ENCODE assay signal across 30 mouse cellular contexts in genomic region chr4:56957518-56957917, GRCm38 (mm10). TPM values are rescaled to one million over a fixed set of nuclear protein-coding genes. Genes with fewer than 3 reads are reported as not detected.
A peak's percentile ranks its signal among the peaks of the same experiment; 100 is the strongest.
DNase-seq lines count a peak whose midpoint lies in the region; ATAC-seq and TF ChIP-seq lines count a peak whose summit lies in the region.
"Had no signal": no experiment of that assay in that cellular context is flagged by ENCODE, and none has a peak within 500 bp of the region (broad histone marks: within the 10 kb centered on the region; RNA-seq: fewer than 3 reads in every experiment).

No protein-coding gene starts in this region.

- intact Hi-C loops in heart, postnatal 36 days (cut with DNase I) = no loop called here

- no peaks in the 10 kb centered on the region for H3K9me3 ChIP-seq in lung, postnatal 0 days (ENCODE audit: low read length)
- H3K9me3 ChIP-seq in intestine, embryonic 14.5 days (ENCODE audit: control insufficient read depth, low read length) = no peaks in the 10 kb centered on the region
- no peaks in the 10 kb centered on the region for H3K9me3 ChIP-seq in stomach, embryonic 16.5 days (replicated peaks; ENCODE audit: control insufficient read depth, low read length)
- H3K9me3 ChIP-seq: embryonic facial prominence, embryonic 12.5 days; forebrain, embryonic 10.5 days; forebrain, embryonic 15.5 days; limb, embryonic 12.5 days; liver, embryonic 15.5 days; neural tube, embryonic 15.5 days had no signal

- TF ChIP-seq CTCF in lung, postnatal 0 days (IDR thresholded peaks at IDR 0.05) = no peak
- no peak for TF ChIP-seq CTCF in kidney, adult 2 months (conservative IDR thresholded peaks at IDR 0.05; ENCODE audit: insufficient read depth, insufficient read length, low read depth, low read length)

- TF ChIP-seq POLR2A in kidney, adult 2 months (IDR thresholded peaks at IDR 0.05; ENCODE audit: low read depth, low read length) = no peak

- no peaks in the 10 kb centered on the region for H3K4me1 ChIP-seq in lung, postnatal 0 days (ENCODE audit: insufficient read depth, low read depth, low read length)
- no peaks in the 10 kb centered on the region for H3K4me1 ChIP-seq in intestine, embryonic 14.5 days (replicated peaks; ENCODE audit: control insufficient read depth, insufficient read depth, low read length)
- no peaks in the 10 kb centered on the region for H3K4me1 ChIP-seq in stomach, embryonic 16.5 days (ENCODE audit: control insufficient read depth, insufficient read depth, low read length)
- H3K4me1 ChIP-seq in kidney, adult 2 months (ENCODE audit: control insufficient read depth, insufficient read depth, low read length) = no peaks in the 10 kb centered on the region
- H3K4me1 ChIP-seq: embryonic facial prominence, embryonic 12.5 days; forebrain, embryonic 15.5 days; liver, embryonic 15.5 days; neural tube, embryonic 15.5 days had no signal

- H3K27ac ChIP-seq in lung, postnatal 0 days (ENCODE audit: low read length) = no peak overlapping the region
- no peak overlapping the region for H3K27ac ChIP-seq in intestine, embryonic 14.5 days (ENCODE audit: low read depth)
- no peak overlapping the region for H3K27ac ChIP-seq in stomach, embryonic 16.5 days (ENCODE audit: low read length)
- no peak overlapping the region for H3K27ac ChIP-seq in kidney, adult 2 months (ENCODE audit: insufficient read depth, low read depth, low read length)
- H3K27ac ChIP-seq: embryonic facial prominence, embryonic 12.5 days; forebrain, embryonic 10.5 days; forebrain, embryonic 15.5 days; gastrocnemius, adult 2 months; hindbrain, embryonic 14.5 days; limb, embryonic 12.5 days; liver, embryonic 15.5 days; neural tube, embryonic 15.5 days had no signal

- ATAC-seq in lung, postnatal 0 days = peak; percentile 57
- no peak for ATAC-seq in intestine, embryonic 14.5 days (replicated peaks; ENCODE audit: low FRiP score, low TSS enrichment, low read depth)
- peak; percentile 73; the same call in 1 of the 2 replicates for ATAC-seq in stomach, embryonic 16.5 days (ENCODE audit: insufficient read depth, low FRiP score)
- ATAC-seq: forebrain, embryonic 15.5 days had no signal

- no peak for TF ChIP-seq EP300 in lung, postnatal 0 days (IDR thresholded peaks at IDR 0.05)

- no peak overlapping the region for H3K9ac ChIP-seq in lung, postnatal 0 days (replicated peaks; ENCODE audit: low read depth)
- no peak overlapping the region for H3K9ac ChIP-seq in intestine, embryonic 14.5 days (ENCODE audit: low read length)
- no peak overlapping the region for H3K9ac ChIP-seq in stomach, embryonic 16.5 days (ENCODE audit: low read length)
- H3K9ac ChIP-seq: embryonic facial prominence, embryonic 12.5 days; forebrain, embryonic 15.5 days; hindbrain, embryonic 14.5 days; limb, embryonic 12.5 days; liver, embryonic 15.5 days; lung, embryonic 14.5 days; neural tube, embryonic 15.5 days had no signal

- peak; percentile 92 for DNase-seq in heart, adult 11 months
- DNase-seq in heart, postnatal 36 days = no peak
- DNase-seq in lung, postnatal 0 days (ENCODE audit: low spot score) = peak; percentile 57
- DNase-seq in lung, postnatal 10 days = no peak
- DNase-seq in intestine, embryonic 14.5 days (ENCODE audit: low spot score) = peak; percentile 41
- no peak for DNase-seq in layer of hippocampus, adult 9-11 months
- no peak for DNase-seq in kidney, adult 2 months
- DNase-seq: adrenal gland, adult 8-10 months; cerebellum, adult 8-10 months; cerebellum, postnatal 36 days; embryo, embryonic 11 days; gastrocnemius, adult 2 months; heart, postnatal 4 days; kidney, adult 9 months; kidney, postnatal 10 days; lung, embryonic 14.5 days; lung, postnatal 36 days; midbrain, embryonic 14.5 days; retina, postnatal 1 day; right cerebral cortex, postnatal 14 days; thymus, postnatal 14 days had no signal

- no peak overlapping the region for H3K4me3 ChIP-seq in lung, postnatal 0 days (ENCODE audit: low read depth, low read length)
- H3K4me3 ChIP-seq in intestine, embryonic 14.5 days (ENCODE audit: low read depth, low read length) = no peak overlapping the region
- no peak overlapping the region for H3K4me3 ChIP-seq in stomach, embryonic 16.5 days (replicated peaks; ENCODE audit: low read length)
- H3K4me3 ChIP-seq in kidney, adult 2 months (ENCODE audit: insufficient read depth, low read depth, low read length) = no peak overlapping the region
- H3K4me3 ChIP-seq: embryonic facial prominence, embryonic 12.5 days; forebrain, embryonic 10.5 days; forebrain, embryonic 15.5 days; gastrocnemius, adult 2 months; limb, embryonic 12.5 days; liver, embryonic 15.5 days; neural tube, embryonic 15.5 days had no signal

- H3K36me3 ChIP-seq in lung, postnatal 0 days (ENCODE audit: insufficient read depth, low read length) = no peaks in the 10 kb centered on the region
- no peaks in the 10 kb centered on the region for H3K36me3 ChIP-seq in intestine, embryonic 14.5 days (ENCODE audit: control insufficient read depth, insufficient read depth, low read length)
- H3K36me3 ChIP-seq in stomach, embryonic 16.5 days (ENCODE audit: control insufficient read depth, insufficient read depth, low read length) = no peaks in the 10 kb centered on the region
- H3K36me3 ChIP-seq in kidney, adult 2 months (ENCODE audit: control insufficient read depth, insufficient read depth, low read length) = no peaks in the 10 kb centered on the region
- H3K36me3 ChIP-seq: embryonic facial prominence, embryonic 12.5 days; forebrain, embryonic 10.5 days; limb, embryonic 12.5 days; liver, embryonic 15.5 days had no signal

- no peaks in the 10 kb centered on the region for H3K27me3 ChIP-seq in lung, postnatal 0 days (replicated peaks; ENCODE audit: insufficient read depth, low read length)
- H3K27me3 ChIP-seq in intestine, embryonic 14.5 days (replicated peaks; ENCODE audit: control insufficient read depth, insufficient read depth, low read length) = no peaks in the 10 kb centered on the region
- no peaks in the 10 kb centered on the region for H3K27me3 ChIP-seq in stomach, embryonic 16.5 days (ENCODE audit: control insufficient read depth, insufficient read depth, low read length)
- H3K27me3 ChIP-seq in kidney, adult 2 months (replicated peaks; ENCODE audit: control insufficient read depth, insufficient read depth, low read length) = no peaks in the 10 kb centered on the region
- H3K27me3 ChIP-seq: embryonic facial prominence, embryonic 12.5 days; forebrain, embryonic 15.5 days; limb, embryonic 12.5 days; liver, embryonic 15.5 days; neural tube, embryonic 15.5 days had no signal

- H3K4me2 ChIP-seq in lung, postnatal 0 days (replicated peaks; ENCODE audit: low read depth, low read length) = no peak overlapping the region
- H3K4me2 ChIP-seq in intestine, embryonic 14.5 days (ENCODE audit: low read length) = no peak overlapping the region
- no peak overlapping the region for H3K4me2 ChIP-seq in stomach, embryonic 16.5 days (ENCODE audit: low read depth, low read length)
- H3K4me2 ChIP-seq: embryonic facial prominence, embryonic 12.5 days; forebrain, embryonic 15.5 days; hindbrain, embryonic 14.5 days; limb, embryonic 12.5 days; liver, embryonic 15.5 days; lung, embryonic 14.5 days; neural tube, embryonic 15.5 days had no signal

- 35% methylated on average over 9 of the region's 9 CpGs for WGBS in lung, postnatal 0 days
- 44% methylated on average over 9 of the region's 9 CpGs for WGBS in intestine, embryonic 14.5 days
- 38% methylated on average over 9 of the region's 9 CpGs for WGBS in stomach, embryonic 16.5 days
- 36% methylated on average over 9 of the region's 9 CpGs for WGBS in kidney, adult 2 months

RNA-seq across cellular contexts. Expression of gene Tmem245, which starts 10.3 kb away (rescaled TPM):
- total RNA-seq in heart, postnatal 36 days (2021) = 10 to 100 TPM; 66.0 to 79.2 TPM
- 12.6 and 16.7 TPM in 2 replicates for polyA plus RNA-seq in lung, postnatal 0 days (2015; fragmentation: Nextera tagmentation; extraction: Ambion mirVana)
- polyA plus RNA-seq in intestine, embryonic 14.5 days (2014; fragmentation: Nextera tagmentation; extraction: Ambion mirVana) = 11.1 and 11.4 TPM in 2 replicates
- 5.7 and 5.8 TPM in 2 replicates for polyA plus RNA-seq in stomach, embryonic 16.5 days (2015; fragmentation: Nextera tagmentation; extraction: Ambion mirVana)
- polyA plus RNA-seq in kidney, adult 2 months (2012; rRNA removed) = 13.8 and 15.2 TPM in 2 replicates

RNA-seq across cellular contexts. Expression of gene Frrs1l, which starts 32.7 kb away (rescaled TPM):
- under 1 TPM; 0.05 to 0.11 TPM for total RNA-seq in heart, postnatal 36 days (2021)
- polyA plus RNA-seq in lung, postnatal 0 days (2015; fragmentation: Nextera tagmentation; extraction: Ambion mirVana) = 0.91 and 1.7 TPM in 2 replicates
- 1.2 and 1.4 TPM in 2 replicates for polyA plus RNA-seq in intestine, embryonic 14.5 days (2014; fragmentation: Nextera tagmentation; extraction: Ambion mirVana)
- 0.60 and 0.71 TPM in 2 replicates for polyA plus RNA-seq in stomach, embryonic 16.5 days (2015; fragmentation: Nextera tagmentation; extraction: Ambion mirVana)
- polyA plus RNA-seq in kidney, adult 2 months (2012; rRNA removed) = 0.02 and 0.03 TPM in 2 replicates
- total RNA-seq: liver, adult 2 months had no signal
- polyA plus RNA-seq: liver, adult 2 months had no signal

Comparison
In these comparisons a context has a peak if more than half of its experiments do, and no peak if none do; other contexts are left out.
1. DNase-seq: peak in heart, adult 11 months (single experiment), lung, postnatal 0 days (single experiment) and intestine, embryonic 14.5 days (single experiment); none in heart, postnatal 36 days (0 of 2), lung, postnatal 10 days (single experiment), layer of hippocampus, adult 9-11 months (single experiment) and kidney, adult 2 months (single experiment).